Mouse (Mus musculus) WW6 (cell line): ENCODE measurements around the gene Pitpnm1.

Experiments used
- DNase-seq: peaks from one replicate; pipeline ENCODE4 v3.0.0-alpha.2; 2013; ENCODE audit warnings: low read depth, low spot score

The Pitpnm1 gene

GRCm38 (mm10) chr19:4094774-4095303 lies 5.0 kb upstream of the Pitpnm1 start:
- no peak for DNase-seq

DNA sequence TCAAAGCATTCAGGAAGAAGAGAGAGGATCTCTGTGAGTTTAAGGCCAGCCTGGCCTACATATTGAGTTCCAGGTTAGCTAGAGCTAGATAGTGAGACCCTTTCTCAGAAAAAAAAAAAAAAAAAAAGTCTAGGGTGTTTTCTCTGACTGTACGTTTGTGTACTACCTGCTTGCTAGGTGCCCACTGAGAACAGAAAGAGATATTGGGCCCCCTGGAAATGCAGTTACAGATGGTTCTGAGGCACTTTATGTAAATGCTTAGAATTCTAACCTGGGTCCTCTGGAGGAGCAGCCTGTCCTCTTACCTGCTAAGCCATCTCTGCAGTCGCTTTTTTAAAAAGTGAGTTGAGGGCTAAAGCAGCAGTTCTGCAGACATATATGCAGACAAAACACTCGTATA lies 4.0 kb upstream of the Pitpnm1 start:
- no peak for DNase-seq

DNA sequence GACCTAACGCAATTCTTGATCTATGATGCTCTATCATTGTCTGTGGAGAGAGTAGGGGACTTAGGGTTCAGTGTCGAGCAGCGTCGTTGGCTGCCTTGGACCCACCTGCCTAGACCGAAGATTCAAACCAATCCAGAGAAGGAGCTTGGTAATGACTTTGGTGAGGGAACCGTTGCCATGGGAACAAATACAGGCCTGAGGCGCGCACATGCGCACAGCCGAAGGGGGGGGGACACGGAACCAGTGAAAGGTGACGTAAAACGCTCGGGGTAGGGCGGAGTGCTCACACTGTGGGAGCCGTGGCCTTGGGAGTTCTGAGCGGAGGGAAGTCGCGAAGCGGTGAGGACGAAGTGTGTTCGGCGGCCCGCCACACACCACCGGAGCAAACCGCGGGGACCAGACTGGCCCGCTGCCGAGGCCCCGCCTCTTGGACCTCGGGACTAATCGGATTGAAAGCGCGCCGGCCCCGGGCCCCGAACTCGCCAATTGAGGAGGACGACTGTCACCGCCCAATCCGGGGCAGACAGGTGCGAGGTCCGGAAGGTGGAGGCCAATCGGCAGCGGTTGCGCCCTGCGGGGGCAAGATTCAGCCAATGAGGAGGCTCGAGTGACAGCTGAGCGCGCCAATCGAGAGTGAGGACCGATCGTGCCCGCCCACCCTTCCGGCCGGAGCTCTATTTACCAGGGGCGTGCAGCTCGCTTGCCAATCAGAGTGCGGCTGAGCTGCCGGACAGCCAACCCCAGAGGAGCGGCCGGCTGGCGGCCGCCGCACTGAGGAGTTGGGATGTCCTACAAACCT lies 3.0 kb upstream of the Pitpnm1 start, which contains the start of gene Cdk2ap2:
Cdk2ap2 (plus strand) TSS at position 541 of the 799 bp plus-strand sequence.
- DNase-seq: peak; percentile 98

- DNase-seq: peak; percentile 76
Measured at GRCm38 (mm10) chr19:4097441-4097825, 2.4 kb upstream of the Pitpnm1 start.

DNA sequence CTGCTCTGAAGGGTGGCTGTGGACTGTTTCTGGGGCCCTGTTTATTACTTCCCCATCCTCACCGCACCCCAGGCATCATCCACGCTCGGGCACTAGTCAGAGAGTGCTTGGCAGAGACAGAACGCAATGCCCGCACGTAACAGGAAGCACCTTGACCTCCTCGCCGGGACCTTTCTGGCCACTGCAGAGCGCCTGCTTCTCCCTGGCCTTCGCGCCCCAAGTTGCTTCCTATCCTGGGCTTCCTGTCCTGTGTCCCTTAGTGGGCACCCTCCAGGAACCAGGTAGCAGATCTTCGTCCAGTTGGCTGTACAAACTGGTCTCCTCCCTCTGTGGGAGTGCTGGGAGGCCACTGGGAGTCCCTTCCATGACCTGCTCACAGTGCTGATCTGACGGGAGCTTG lies 1.4 kb upstream of the Pitpnm1 start:
- DNase-seq: no peak

DNA sequence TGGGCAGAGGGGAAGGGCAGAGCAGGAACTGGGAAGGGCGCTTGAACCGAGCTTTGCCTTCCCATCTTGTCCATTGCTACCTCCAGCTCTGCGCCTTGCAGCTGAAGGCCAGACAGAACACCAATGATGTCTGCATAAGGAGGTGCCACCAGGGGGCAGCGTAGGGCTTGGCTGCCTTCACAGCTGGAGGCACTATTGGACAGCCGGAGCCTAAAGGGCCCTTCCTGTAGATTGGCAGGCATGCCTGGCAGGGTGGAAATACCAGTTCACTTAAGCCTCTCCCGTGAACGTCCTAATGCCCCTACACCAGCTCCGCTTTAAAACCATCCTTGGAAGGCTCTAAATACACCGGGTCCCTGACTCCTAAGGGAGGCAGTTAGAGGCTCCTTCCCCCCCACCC lies 742 bp upstream of the Pitpnm1 start:
- peak; percentile 62 for DNase-seq

- DNase-seq: no peak
Measured at GRCm38 (mm10) chr19:4100718-4101261, 992 bp downstream of the Pitpnm1 start.

- no peak for DNase-seq
Measured at GRCm38 (mm10) chr19:4101466-4101865, 1.7 kb downstream of the Pitpnm1 start.

DNA sequence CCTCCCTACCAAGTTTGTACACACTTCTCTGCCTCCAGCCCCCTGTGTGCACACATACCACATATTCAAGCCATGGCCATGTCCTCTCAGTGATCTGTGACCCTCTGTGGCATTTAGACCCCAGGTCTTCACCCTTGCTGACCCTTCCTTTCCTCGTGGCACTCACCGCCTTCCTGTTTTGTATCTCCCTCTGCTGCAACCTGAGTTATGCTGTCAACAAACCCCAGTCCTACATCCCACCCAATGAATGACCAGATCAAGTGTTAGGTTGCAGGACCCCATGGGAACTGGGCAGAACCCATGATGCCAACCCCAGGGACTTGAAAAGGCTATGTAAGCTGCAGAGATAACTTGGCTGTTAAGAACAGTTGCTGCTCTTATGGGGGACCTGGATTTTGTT lies 2.3 kb downstream of the Pitpnm1 start:
- no peak for DNase-seq

GRCm38 (mm10) chr19:4102626-4103025 lies 2.8 kb downstream of the Pitpnm1 start:
- no peak for DNase-seq

DNA sequence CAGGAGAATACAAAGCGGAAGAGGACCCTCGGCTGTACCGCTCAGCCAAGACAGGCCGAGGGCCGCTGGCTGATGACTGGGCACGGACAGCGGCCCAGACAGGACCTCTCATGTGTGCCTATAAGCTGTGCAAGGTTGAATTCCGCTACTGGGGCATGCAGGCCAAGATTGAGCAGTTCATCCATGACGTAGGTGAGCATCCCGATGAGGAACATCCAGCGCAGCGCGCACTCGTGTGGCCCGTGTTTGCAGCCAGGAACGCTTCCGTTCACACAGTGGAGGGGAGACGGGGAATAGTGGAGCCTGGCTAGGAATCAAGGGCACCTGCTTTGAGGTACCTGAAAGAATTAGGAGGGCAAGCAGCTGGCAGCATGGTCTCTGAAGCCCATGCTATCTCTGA lies 3.5 kb downstream of the Pitpnm1 start:
- DNase-seq: no peak

GRCm38 (mm10) chr19:4103792-4104191 lies 4.0 kb downstream of the Pitpnm1 start:
- DNase-seq: no peak

GRCm38 (mm10) chr19:4104675-4105194 lies 4.9 kb downstream of the Pitpnm1 start:
- DNase-seq: no peak

GRCm38 (mm10) chr19:4106654-4107053 lies 6.9 kb downstream of the Pitpnm1 start:
- DNase-seq: no peak

- no peak for DNase-seq
Measured at GRCm38 (mm10) chr19:4108535-4108934, 8.7 kb downstream of the Pitpnm1 start.

DNA sequence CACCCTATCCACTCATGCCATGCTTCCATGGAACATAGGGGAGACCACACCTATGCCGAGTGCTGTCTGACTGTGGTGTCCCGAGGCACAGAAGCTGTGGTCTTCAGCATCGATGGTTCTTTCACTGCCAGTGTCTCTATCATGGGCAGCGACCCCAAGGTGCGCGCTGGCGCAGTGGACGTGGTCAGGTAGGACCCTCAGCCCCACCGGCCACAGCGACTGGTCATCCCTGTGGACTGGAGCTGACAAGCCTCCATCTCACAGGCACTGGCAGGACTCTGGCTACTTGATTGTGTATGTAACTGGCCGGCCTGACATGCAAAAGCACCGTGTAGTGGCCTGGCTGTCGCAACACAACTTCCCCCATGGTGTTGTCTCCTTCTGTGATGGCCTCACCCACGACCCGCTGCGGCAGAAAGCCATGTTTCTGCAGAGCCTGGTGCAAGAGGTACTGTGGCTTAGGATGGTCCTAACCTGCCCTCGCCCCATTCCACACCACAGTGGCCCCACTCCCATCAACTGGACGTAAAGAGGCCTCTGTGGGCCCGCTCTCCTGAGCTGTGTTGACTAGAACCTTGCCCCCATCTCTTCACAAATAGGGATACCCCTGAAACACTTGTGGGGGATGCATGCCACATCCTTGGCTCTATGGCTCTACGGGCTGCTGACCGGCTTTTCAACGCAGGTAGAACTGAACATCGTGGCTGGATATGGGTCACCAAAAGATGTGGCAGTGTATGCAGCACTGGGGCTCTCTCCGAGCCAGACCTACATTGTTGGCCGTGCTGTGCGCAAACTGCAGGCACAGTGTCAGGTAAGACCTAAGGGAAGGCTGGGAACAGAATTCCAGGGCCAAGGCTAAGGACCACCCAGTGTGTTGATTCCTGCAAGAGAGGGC lies 12.5 kb downstream of the Pitpnm1 start:
- no peak for DNase-seq

GRCm38 (mm10) chr19:4113186-4113805 lies 13.5 kb downstream of the Pitpnm1 start:
- no peak for DNase-seq

GRCm38 (mm10) chr19:4113806-4114230 lies 14.0 kb downstream of the Pitpnm1 start:
- no peak for DNase-seq

DNA sequence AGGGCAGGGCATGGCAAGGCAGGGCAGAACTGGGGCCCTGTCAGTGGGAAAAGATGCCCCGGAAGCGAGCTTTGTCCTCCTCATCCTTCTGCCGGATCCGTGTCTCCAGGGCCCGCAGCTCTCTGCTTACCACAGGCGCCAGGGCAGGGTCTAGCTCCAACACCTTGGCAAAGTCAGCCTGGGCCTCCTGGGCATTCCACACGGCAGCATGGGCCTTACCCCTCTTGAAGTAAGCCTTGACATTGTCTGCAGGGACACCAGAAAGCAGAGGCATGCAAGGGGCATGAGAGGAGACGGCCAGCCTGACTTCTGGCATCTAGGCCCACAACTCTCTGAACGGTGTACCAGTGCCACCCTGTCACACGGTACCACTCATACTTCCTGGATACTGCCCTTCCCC lies 14.8 kb downstream of the Pitpnm1 start:
- DNase-seq: no peak

DNA sequence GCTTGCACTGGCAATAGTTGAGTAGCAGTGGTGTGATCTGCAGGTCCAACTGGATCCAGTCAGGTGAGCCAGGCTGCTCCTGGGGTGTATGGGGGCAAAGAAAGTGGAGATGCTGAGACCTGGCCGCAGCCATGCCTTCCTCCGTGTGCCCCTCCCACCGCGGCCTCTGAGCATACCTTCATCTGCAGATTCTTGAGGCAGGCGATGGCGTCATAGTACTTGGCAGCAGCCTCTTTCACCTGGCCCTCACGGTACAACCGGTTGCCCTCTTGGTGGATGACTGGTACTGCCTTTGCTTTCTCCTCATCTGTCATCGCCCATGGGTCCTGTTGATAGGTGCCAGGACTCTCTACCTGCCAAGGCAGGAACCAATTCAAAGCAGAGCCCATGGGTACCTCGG lies 15.3 kb downstream of the Pitpnm1 start:
- DNase-seq: no peak

DNA sequence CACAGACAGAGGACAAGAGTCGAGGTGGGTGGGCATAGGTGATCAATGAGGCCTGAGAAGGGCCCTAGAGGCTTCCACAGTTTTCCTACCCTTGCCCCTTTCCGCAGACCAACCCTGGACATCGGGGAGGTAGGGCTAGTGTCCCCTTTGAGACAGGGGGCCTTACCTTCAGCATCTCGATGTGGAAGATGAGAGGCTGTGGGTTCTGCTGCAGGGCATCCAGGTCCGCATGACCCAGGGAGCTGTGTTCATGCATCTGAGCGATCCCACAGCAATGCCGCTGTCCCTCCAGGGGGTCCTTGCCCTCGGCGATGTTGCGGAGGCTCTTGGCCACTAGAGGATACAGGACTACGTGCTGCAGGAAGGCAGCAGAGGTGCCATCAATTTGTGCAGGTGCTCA lies 16.0 kb downstream of the Pitpnm1 start:
- DNase-seq: no peak
